Mouse (Mus musculus) CD4-positive, CD25-positive, alpha-beta regulatory T cell, adult 4 months (primary cell): ENCODE results near the gene Agmat. TPM values are rescaled to one million over a fixed set of nuclear protein-coding genes. Genes with fewer than 3 reads are reported as not detected.

Source experiments
- ATAC-seq: one replicate; pipeline ENCODE4 v1.8.0; 2017
- polyA plus RNA-seq, 2 experiments: library from polyadenylated mRNA; unstranded; fragments of 100-300 nt; shearing (Covaris generic); gene quantifications; one replicate each; pipeline ENCODE4 v1.2.1; 2017

The Agmat gene
- polyA plus RNA-seq = not detected

GRCm38 (mm10) chr4:141746578-141747346, at the start of gene Agmat:
Gene Agmat, plus strand, starts transcription at chr4:141746672.
- ATAC-seq = no peak

GRCm38 (mm10) chr4:141704625-141705024, 41.8 kb upstream of the Agmat start:
- no peak for ATAC-seq

GRCm38 (mm10) chr4:141705331-141705730, 41.1 kb upstream of the Agmat start:
- ATAC-seq = no peak

GRCm38 (mm10) chr4:141708005-141708404, 38.5 kb upstream of the Agmat start:
- ATAC-seq = no peak

GRCm38 (mm10) chr4:141708971-141709370, 37.5 kb upstream of the Agmat start:
- ATAC-seq = no peak

- no peak for ATAC-seq
Measured at GRCm38 (mm10) chr4:141711250-141711649, 35.2 kb upstream of the Agmat start.

- ATAC-seq = no peak
Measured at GRCm38 (mm10) chr4:141713598-141714142, 32.8 kb upstream of the Agmat start.

- no peak for ATAC-seq
Measured at GRCm38 (mm10) chr4:141715027-141715426, 31.4 kb upstream of the Agmat start.

GRCm38 (mm10) chr4:141717633-141718032, 28.8 kb upstream of the Agmat start:
- ATAC-seq = no peak

- ATAC-seq = no peak
Measured at GRCm38 (mm10) chr4:141719304-141719703, 27.2 kb upstream of the Agmat start.

GRCm38 (mm10) chr4:141720761-141721523, 25.5 kb upstream of the Agmat start:
- peak; percentile 53 for ATAC-seq

GRCm38 (mm10) chr4:141721961-141722360, 24.5 kb upstream of the Agmat start:
- ATAC-seq = no peak

GRCm38 (mm10) chr4:141722731-141723672, 23.5 kb upstream of the Agmat start, which contains the start of gene Ddi2:
Gene Ddi2, minus strand, starts transcription at chr4:141723419.
- ATAC-seq = peak; percentile 87

- ATAC-seq = peak; percentile 6
Measured at GRCm38 (mm10) chr4:141723673-141724068, 22.8 kb upstream of the Agmat start.

GRCm38 (mm10) chr4:141724594-141724993, 21.9 kb upstream of the Agmat start:
- ATAC-seq = no peak

- ATAC-seq = no peak
Measured at GRCm38 (mm10) chr4:141725277-141725676, 21.2 kb upstream of the Agmat start.

GRCm38 (mm10) chr4:141725738-141726137, 20.7 kb upstream of the Agmat start:
- ATAC-seq = no peak

- no peak for ATAC-seq
Measured at GRCm38 (mm10) chr4:141729266-141729665, 17.2 kb upstream of the Agmat start.

GRCm38 (mm10) chr4:141730401-141730800, 16.1 kb upstream of the Agmat start:
- no peak for ATAC-seq

- no peak for ATAC-seq
Measured at GRCm38 (mm10) chr4:141731766-141732165, 14.7 kb upstream of the Agmat start.

- ATAC-seq = peak; percentile 100
Measured at GRCm38 (mm10) chr4:141734446-141735205, 11.8 kb upstream of the Agmat start.

GRCm38 (mm10) chr4:141735206-141735560, 11.3 kb upstream of the Agmat start:
- no peak for ATAC-seq
